Comparison of ENCODE assay signal across 25 mouse cellular contexts in the genomic region with DNA sequence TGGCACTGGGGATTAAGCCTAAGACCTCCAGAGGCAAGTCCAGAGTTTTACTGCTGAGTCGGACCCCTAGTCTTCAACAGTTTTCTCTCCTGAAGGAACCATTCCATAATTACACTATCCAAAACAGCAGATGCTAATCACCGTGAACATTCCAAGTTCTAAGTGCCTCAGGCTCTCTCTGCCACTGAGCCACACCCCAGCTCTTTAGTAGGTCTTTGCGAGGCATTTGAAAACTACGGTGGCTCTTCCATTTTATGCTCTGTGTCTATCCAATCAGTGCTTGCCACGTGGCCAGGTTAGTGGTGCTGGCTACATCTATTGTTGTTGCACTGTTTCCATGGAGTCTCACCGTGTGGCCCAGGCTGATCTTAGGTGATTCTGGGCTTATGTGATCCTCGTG.
DNase-seq lines count a peak whose midpoint lies in the region; ATAC-seq lines count a peak whose summit lies in the region.
"Had no signal": no experiment of that assay in that cellular context is flagged by ENCODE, and none has a peak within 500 bp of the region (broad histone marks: within the 10 kb centered on the region; RNA-seq: fewer than 3 reads in every experiment).

No protein-coding gene starts in this region.

- H3K4me1 ChIP-seq in embryonic facial prominence, embryonic 14.5 days (ENCODE audit: control insufficient read depth, insufficient read depth, low read length) = no peaks in the 10 kb centered on the region
- H3K4me1 ChIP-seq in embryonic facial prominence, embryonic 10.5 days = no peaks in the 10 kb centered on the region
- H3K4me1 ChIP-seq: embryonic facial prominence, embryonic 12.5 days; forebrain, embryonic 12.5 days; forebrain, embryonic 15.5 days; hindbrain, embryonic 10.5 days; hindbrain, embryonic 13.5 days; intestine, embryonic 15.5 days had no signal

- intact Hi-C loops in gastrocnemius, postnatal 14 days (cut with DNase I; ENCODE audit: low total_unique reads) = no loop called here

- no peak overlapping the region for H3K27ac ChIP-seq in embryonic facial prominence, embryonic 14.5 days (replicated peaks; ENCODE audit: low read depth, low read length)
- no peak overlapping the region for H3K27ac ChIP-seq in embryonic facial prominence, embryonic 10.5 days (replicated peaks)
- H3K27ac ChIP-seq: embryonic facial prominence, embryonic 12.5 days; forebrain, embryonic 12.5 days; forebrain, embryonic 15.5 days; hindbrain, embryonic 10.5 days; hindbrain, embryonic 13.5 days; intestine, embryonic 15.5 days had no signal

- ATAC-seq in embryonic facial prominence, embryonic 14.5 days (ENCODE audit: low read depth) = no peak
- ATAC-seq: forebrain, embryonic 15.5 days; hindbrain, embryonic 16.5 days; intestine, embryonic 15.5 days had no signal

- no peak overlapping the region for H3K4me2 ChIP-seq in embryonic facial prominence, embryonic 14.5 days (ENCODE audit: low read depth, low read length)
- H3K4me2 ChIP-seq: embryonic facial prominence, embryonic 12.5 days; forebrain, embryonic 12.5 days; forebrain, embryonic 15.5 days; heart, embryonic 11.5 days; hindbrain, embryonic 13.5 days; intestine, embryonic 15.5 days had no signal

- peak; percentile 15 for DNase-seq in embryonic facial prominence, embryonic 14.5 days (ENCODE audit: low spot score)
- DNase-seq in embryonic facial prominence, embryonic 10.5 days (ENCODE audit: low spot score) = no peak
- DNase-seq in ES-CJ7 (ENCODE audit: low read depth, low spot score) (peak; percentile 36), WW6 (ENCODE audit: low read depth, low spot score) (peak; percentile 16)
- DNase-seq in adrenal gland, adult (ENCODE audit: inconsistent age in 2 of 2, low spot score in 1 of 2) = no peak
- no peak for DNase-seq in gastrocnemius, postnatal 14 days
- DNase-seq: adrenal gland, adult 8-10 months; adrenal gland, postnatal 25 days; cerebellum, adult 18-20 months; cerebellum, adult 9-10 months; cerebellum, postnatal 14 days; gastrocnemius, postnatal 10 days; heart, adult 18-20 months; heart, postnatal 36 days; kidney, adult 11 months; kidney, adult 8-10 months had no signal

- H3K4me3 ChIP-seq in embryonic facial prominence, embryonic 14.5 days (ENCODE audit: low read depth, low read length) = no peak overlapping the region
- no peak overlapping the region for H3K4me3 ChIP-seq in embryonic facial prominence, embryonic 10.5 days
- H3K4me3 ChIP-seq: embryonic facial prominence, embryonic 12.5 days; erythroblast, embryonic 14.5 days; forebrain, embryonic 12.5 days; forebrain, embryonic 15.5 days; hindbrain, embryonic 10.5 days; hindbrain, embryonic 13.5 days; intestine, embryonic 15.5 days had no signal

- WGBS in embryonic facial prominence, embryonic 14.5 days = 40% methylated on average over 7 of the region's 7 CpGs
- 60% methylated on average over 7 of the region's 7 CpGs for WGBS in embryonic facial prominence, embryonic 10.5 days

- no peak overlapping the region for H3K9ac ChIP-seq in embryonic facial prominence, embryonic 14.5 days (ENCODE audit: low read depth, low read length)
- H3K9ac ChIP-seq: embryonic facial prominence, embryonic 12.5 days; forebrain, embryonic 12.5 days; forebrain, embryonic 15.5 days; hindbrain, embryonic 13.5 days; intestine, embryonic 15.5 days had no signal

- H3K36me3 ChIP-seq in embryonic facial prominence, embryonic 14.5 days (ENCODE audit: control insufficient read depth, insufficient read depth, low read length) = peaks cover 6% of the 10 kb centered on the region
- peaks cover 74% of the 10 kb centered on the region for H3K36me3 ChIP-seq in embryonic facial prominence, embryonic 10.5 days (replicated peaks)
- H3K36me3 ChIP-seq: intestine, embryonic 15.5 days had no signal

- no peaks in the 10 kb centered on the region for H3K9me3 ChIP-seq in embryonic facial prominence, embryonic 14.5 days (ENCODE audit: control insufficient read depth, low read length)
- no peaks in the 10 kb centered on the region for H3K9me3 ChIP-seq in embryonic facial prominence, embryonic 10.5 days
- H3K9me3 ChIP-seq: embryonic facial prominence, embryonic 12.5 days; forebrain, embryonic 12.5 days; forebrain, embryonic 15.5 days; hindbrain, embryonic 10.5 days; hindbrain, embryonic 13.5 days; intestine, embryonic 15.5 days had no signal

- H3K27me3 ChIP-seq in embryonic facial prominence, embryonic 14.5 days (replicated peaks; ENCODE audit: control insufficient read depth, insufficient read depth, low read length) = no peaks in the 10 kb centered on the region
- no peaks in the 10 kb centered on the region for H3K27me3 ChIP-seq in embryonic facial prominence, embryonic 10.5 days (replicated peaks; ENCODE audit: low read depth, poor library complexity, severe bottlenecking)
- H3K27me3 ChIP-seq: embryonic facial prominence, embryonic 12.5 days; forebrain, embryonic 12.5 days; forebrain, embryonic 15.5 days; hindbrain, embryonic 13.5 days; intestine, embryonic 15.5 days had no signal

Comparison
In these comparisons a context has a peak if more than half of its experiments do, and no peak if none do; other contexts are left out.
1. DNase-seq: peak in embryonic facial prominence, embryonic 14.5 days (single experiment), ES-CJ7 (single experiment) and WW6 (single experiment); none in embryonic facial prominence, embryonic 10.5 days (single experiment), adrenal gland, adult (0 of 2) and gastrocnemius, postnatal 14 days (single experiment).